Mouse (Mus musculus) large intestine, adult 2 months (tissue): ENCODE measurements around the gene Nptxr. TPM values are rescaled to one million over a fixed set of nuclear protein-coding genes. Genes with fewer than 3 reads are reported as not detected.

Experiments
- DNase-seq: peaks from one replicate; pipeline ENCODE4 v3.0.0-alpha.2; 2012; ENCODE audit warnings: low read depth, low spot score
- WGBS: fragments of 180-500 bp; shearing (Covaris S2); methylation state at CpG from one replicate; pipeline ENCODE4 v1.1.7; 2018; 5-methylcytosine and 5-hydroxymethylcytosine counted together
- polyA plus RNA-seq: library from polyadenylated mRNA; depleted of rRNA; stranded (reverse); fragments of >200 nt; gene quantifications from 2 replicates; pipeline ENCODE4 v1.2.3, GENCODE M21; 2012; rRNA removed

The Nptxr gene
- polyA plus RNA-seq: 0.71 and 1.0 TPM in 2 replicates

GRCm38 (mm10) chr15:79804352-79805071 is at the start of gene Nptxr:
Nptxr (minus strand) TSS chr15:79804766.
- DNase-seq: no peak
- WGBS: under 1% methylated on average over 83 of the region's 91 CpGs

- WGBS: 78% methylated on average over 2 of the region's 2 CpGs
- DNase-seq: no peak
These were observed 45.6 kb upstream of the Nptxr start for GRCm38 (mm10) chr15:79850143-79850542.

GRCm38 (mm10) chr15:79847100-79847499 is 42.5 kb upstream of the Nptxr start:
- 36% methylated on average over 5 of the region's 5 CpGs for WGBS
- DNase-seq: no peak

GRCm38 (mm10) chr15:79845986-79846385 is 41.4 kb upstream of the Nptxr start:
- WGBS: 50% methylated on average over 4 of the region's 4 CpGs
- no peak for DNase-seq

GRCm38 (mm10) chr15:79842985-79843384 is 38.4 kb upstream of the Nptxr start:
- 84% methylated on average over 3 of the region's 3 CpGs for WGBS

GRCm38 (mm10) chr15:79840281-79840680 is 35.7 kb upstream of the Nptxr start:
- no peak for DNase-seq
- WGBS: 49% methylated on average over 2 of the region's 2 CpGs

More at GRCm38 (mm10) chr15:79842985-79843384, 38.4 kb upstream of the Nptxr start:
- DNase-seq: no peak

- WGBS: 73% methylated on average over 9 of the region's 9 CpGs
- no peak for DNase-seq
These were observed 30.3 kb upstream of the Nptxr start for GRCm38 (mm10) chr15:79834881-79835260.

GRCm38 (mm10) chr15:79834130-79834880 is 29.7 kb upstream of the Nptxr start, which contains the start of the genes Npcd and Cbx6:
Npcd (minus strand) TSS chr15:79834237.
Cbx6 (minus strand) TSS chr15:79834688.
- 4% methylated on average over 58 of the region's 58 CpGs for WGBS
- DNase-seq: no peak

GRCm38 (mm10) chr15:79833251-79834050 is 28.9 kb upstream of the Nptxr start:
- 3% methylated on average over 41 of the region's 41 CpGs for WGBS
- DNase-seq: no peak

GRCm38 (mm10) chr15:79832064-79832900 is 27.7 kb upstream of the Nptxr start:
- 38% methylated on average over 18 of the region's 18 CpGs for whole genome bisulfite sequencing

GRCm38 (mm10) chr15:79830388-79830787 is 25.8 kb upstream of the Nptxr start:
- 11% methylated on average over 4 of the region's 4 CpGs for WGBS
- peak; percentile 58 for DNase-seq

More at GRCm38 (mm10) chr15:79832064-79832900, 27.7 kb upstream of the Nptxr start:
- no peak for DNase-seq

- DNase-seq: no peak
- 85% methylated on average over 5 of the region's 5 CpGs for WGBS
These were observed 24.9 kb upstream of the Nptxr start for GRCm38 (mm10) chr15:79829431-79829830.

GRCm38 (mm10) chr15:79828366-79829035 is 23.9 kb upstream of the Nptxr start:
- 62% methylated on average over 46 of the region's 46 CpGs for WGBS
- DNase-seq: no peak

- 88% methylated on average over 11 of the region's 11 CpGs for WGBS
- no peak for DNase-seq
These were observed 23.2 kb upstream of the Nptxr start for GRCm38 (mm10) chr15:79827778-79828210.

GRCm38 (mm10) chr15:79827061-79827777 is 22.7 kb upstream of the Nptxr start:
- DNase-seq: no peak
- WGBS: 78% methylated on average over 14 of the region's 14 CpGs

- 81% methylated on average over 9 of the region's 9 CpGs for WGBS
- no peak for DNase-seq
These were observed 21.8 kb upstream of the Nptxr start for GRCm38 (mm10) chr15:79826221-79826935.

- DNase-seq: no peak
- WGBS: 76% methylated on average over 14 of the region's 14 CpGs
These were observed 20.7 kb upstream of the Nptxr start for GRCm38 (mm10) chr15:79825146-79825825.
